In the genomic region with DNA sequence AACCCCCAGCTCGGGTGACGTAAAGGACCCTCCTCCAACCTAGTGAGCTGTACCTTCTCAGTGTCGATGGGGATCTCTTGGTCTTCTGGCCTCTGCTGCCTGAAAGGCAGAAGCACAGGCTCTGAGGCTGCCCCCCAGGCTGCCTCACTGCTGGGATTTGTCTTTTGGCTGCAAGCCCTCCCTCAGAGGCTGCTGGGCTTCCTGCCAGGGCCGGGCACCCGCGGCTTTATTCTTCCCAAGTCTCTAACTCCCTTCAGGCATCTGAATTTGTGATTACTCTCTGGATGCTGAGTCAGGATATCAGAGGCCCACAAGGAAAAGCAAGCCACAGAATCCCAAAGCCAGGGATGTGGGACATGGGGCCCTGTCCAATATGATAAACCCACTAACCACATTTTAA, we compare ENCODE assay signal across 9 mouse cellular contexts. TPM values are rescaled to one million over a fixed set of nuclear protein-coding genes. Genes with fewer than 3 reads are reported as not detected.
DNase-seq lines count a peak whose midpoint lies in the region; ATAC-seq and TF ChIP-seq lines count a peak whose summit lies in the region.
"Had no signal": no experiment of that assay in that cellular context is flagged by ENCODE, and none has a peak within 500 bp of the region (broad histone marks: within the 10 kb centered on the region; RNA-seq: fewer than 3 reads in every experiment).

No protein-coding gene starts in this region.

- H3K4me2 ChIP-seq in lung, embryonic 14.5 days: no peak overlapping the region
- no peak overlapping the region for H3K4me2 ChIP-seq in forebrain, embryonic 14.5 days (ENCODE audit: low read length)
- H3K4me2 ChIP-seq in myocyte (ENCODE audit: low read depth): peak overlapping the region; percentile 7

- peak; percentile 61; the same call in 1 of the 2 replicates for ATAC-seq in lung, embryonic 14.5 days (ENCODE audit: insufficient read depth)
- ATAC-seq in forebrain, embryonic 14.5 days: peak; percentile 73

- peaks cover 46% of the 10 kb centered on the region for H3K27me3 ChIP-seq in lung, embryonic 14.5 days (ENCODE audit: insufficient read depth, low read length)
- peaks cover 32% of the 10 kb centered on the region for H3K27me3 ChIP-seq in forebrain, embryonic 14.5 days (replicated peaks; ENCODE audit: control insufficient read depth, insufficient read depth, low read length)
- H3K27me3 ChIP-seq in myocyte (ENCODE audit: control insufficient read depth, insufficient read depth, insufficient read length): peaks cover 19% of the 10 kb centered on the region

- no peak overlapping the region for H3ac ChIP-seq in myocyte (ENCODE audit: control insufficient read depth, insufficient read length)

- no peak for TF ChIP-seq CTCF in lung, embryonic 14.5 days (IDR thresholded peaks at IDR 0.05; ENCODE audit: low read depth)
- TF ChIP-seq CTCF in brain, embryonic 14.5 days (IDR thresholded peaks at IDR 0.05; ENCODE audit: borderline replicate concordance, extremely low read depth, insufficient read depth, insufficient read length): no peak

- no peaks in the 10 kb centered on the region for H3K9me3 ChIP-seq in lung, embryonic 14.5 days (ENCODE audit: low read depth, low read length)
- H3K9me3 ChIP-seq in forebrain, embryonic 14.5 days (replicated peaks; ENCODE audit: control insufficient read depth, low read length): no peaks in the 10 kb centered on the region

- DNase-seq in lung, embryonic 14.5 days: peak; percentile 89
- DNase-seq in lung, postnatal 25 days (ENCODE audit: low spot score): no peak
- DNase-seq in brain, embryonic 14.5 days (ENCODE audit: low read depth): peak; percentile 94
- DNase-seq in forebrain, embryonic 14.5 days (ENCODE audit: low spot score): peak; percentile 88
- peak; percentile 76 to 81 for DNase-seq in layer of hippocampus, adult 18-20 months (ENCODE audit: low spot score in 2 of 2)
- DNase-seq in T-cell, adult 2 months (ENCODE audit: low spot score): no peak

- no peak overlapping the region for H3K9ac ChIP-seq in lung, embryonic 14.5 days
- no peak overlapping the region for H3K9ac ChIP-seq in forebrain, embryonic 14.5 days (ENCODE audit: low read length)

- H3K27ac ChIP-seq in lung, embryonic 14.5 days (ENCODE audit: low read depth): no peak overlapping the region
- peak overlapping the region; percentile 39; the same call in 1 of the 2 replicates for H3K27ac ChIP-seq in forebrain, embryonic 14.5 days (ENCODE audit: low read depth, low read length)

- WGBS in lung, embryonic 14.5 days: 23% methylated on average over 6 of the region's 6 CpGs
- 19% methylated on average over 6 of the region's 6 CpGs for WGBS in forebrain, embryonic 14.5 days

- H3K4me1 ChIP-seq in lung, embryonic 14.5 days (ENCODE audit: insufficient read depth): peaks cover 8% of the 10 kb centered on the region; the same call in 1 of the 2 replicates
- H3K4me1 ChIP-seq in forebrain, embryonic 14.5 days (ENCODE audit: control insufficient read depth, insufficient read depth, low read length): peaks cover 17% of the 10 kb centered on the region

- no peak overlapping the region for H3K4me3 ChIP-seq in lung, embryonic 14.5 days (ENCODE audit: low read depth, low read length)
- H3K4me3 ChIP-seq in forebrain, embryonic 14.5 days (ENCODE audit: low read depth, low read length): no peak overlapping the region
- H3K4me3 ChIP-seq in myocyte: no peak overlapping the region

- no peaks in the 10 kb centered on the region for H3K36me3 ChIP-seq in lung, embryonic 14.5 days (ENCODE audit: insufficient read depth)
- no peaks in the 10 kb centered on the region for H3K36me3 ChIP-seq in forebrain, embryonic 14.5 days (ENCODE audit: control insufficient read depth, insufficient read depth, low read length)
- H3K36me3 ChIP-seq in myocyte (ENCODE audit: control insufficient read depth, insufficient read depth): no peaks in the 10 kb centered on the region

- H3K79me2 ChIP-seq in myocyte (ENCODE audit: control insufficient read depth, insufficient read depth): no peaks in the 10 kb centered on the region

- no peak for TF ChIP-seq POLR2A in brain, embryonic 14.5 days (IDR thresholded peaks at IDR 0.05; ENCODE audit: borderline replicate concordance, extremely low read depth, insufficient read depth, insufficient read length, poor library complexity, severe bottlenecking)
- no peak for TF ChIP-seq POLR2A in myocyte (IDR thresholded peaks at IDR 0.05; ENCODE audit: insufficient read length, low read depth)

TF ChIP-seq in myocyte, 11 proteins besides CTCF, POLR2A, EP300 and RAD21:
- TF ChIP-seq SRF (IDR thresholded peaks at IDR 0.05; ENCODE audit: control insufficient read depth, insufficient read length, low read depth) (no peak), TCF3 (IDR thresholded peaks at IDR 0.05; ENCODE audit: insufficient read length, low read depth) (no peak), E2F4 (IDR thresholded peaks at IDR 0.05; ENCODE audit: insufficient read depth) (no peak), MAX (IDR thresholded peaks at IDR 0.05; ENCODE audit: low read depth) (no peak), MYOD1 (IDR thresholded peaks at IDR 0.05; ENCODE audit: control insufficient read depth in 1 of 3, insufficient read length in 2 of 3, low read depth in 2 of 3) (no peak), CEBPB (IDR thresholded peaks at IDR 0.05; ENCODE audit: insufficient read depth, poor library complexity, severe bottlenecking) (no peak), USF1 (IDR thresholded peaks at IDR 0.05; ENCODE audit: low read depth) (no peak), POLR2AphosphoS2 (IDR thresholded peaks at IDR 0.05; ENCODE audit: insufficient read length, low read depth) (no peak), TCF12 (IDR thresholded peaks at IDR 0.05; ENCODE audit: insufficient read depth, poor library complexity, severe bottlenecking) (no peak)

RNA-seq across cellular contexts. Expression of a gene that starts 6.7 kb away (rescaled TPM):
- polyA plus RNA-seq in lung, embryonic 14.5 days (2014; fragmentation: Nextera tagmentation; extraction: Ambion mirVana): 0.89 and 1.2 TPM in 2 replicates
- polyA plus RNA-seq in brain, embryonic 14.5 days (2012; rRNA removed): 1.4 and 1.7 TPM in 2 replicates
- 0.78 and 1.2 TPM in 2 replicates for polyA plus RNA-seq in forebrain, embryonic 14.5 days (2014; fragmentation: Nextera tagmentation; extraction: Ambion mirVana)
- total RNA-seq in layer of hippocampus, adult 18-20 months (2021): 1 to 10 TPM; 1.6 to 2.2 TPM
- not detected for polyA plus RNA-seq in myocyte (2012; fragmentation: generic; extraction: Trizol)

RNA-seq across cellular contexts. Expression of a gene that starts 16.6 kb away (rescaled TPM):
- polyA plus RNA-seq in lung, embryonic 14.5 days (2014; fragmentation: Nextera tagmentation; extraction: Ambion mirVana): not detected in 2 replicates
- polyA plus RNA-seq in brain, embryonic 14.5 days (2012; rRNA removed): 0.48 and 0.68 TPM in 2 replicates
- not detected in 2 replicates for polyA plus RNA-seq in forebrain, embryonic 14.5 days (2014; fragmentation: Nextera tagmentation; extraction: Ambion mirVana)
- total RNA-seq in layer of hippocampus, adult 18-20 months (2021): 1 to 10 TPM in 1 of 2 experiments, under 1 TPM in 1; 0.99 to 1.6 TPM
- polyA plus RNA-seq in myocyte (2012; fragmentation: generic; extraction: Trizol): 0.04 TPM
- total RNA-seq: adrenal gland, postnatal 4 days had no signal
- polyA plus RNA-seq: large intestine, adult 2 months had no signal

RNA-seq across cellular contexts. Expression of a gene that starts 30.8 kb away (rescaled TPM):
- 2.5 and 2.8 TPM in 2 replicates for polyA plus RNA-seq in lung, embryonic 14.5 days (2014; fragmentation: Nextera tagmentation; extraction: Ambion mirVana)
- 16.1 and 28.6 TPM in 2 replicates for polyA plus RNA-seq in brain, embryonic 14.5 days (2012; rRNA removed)
- 1.2 and 3.2 TPM in 2 replicates for polyA plus RNA-seq in forebrain, embryonic 14.5 days (2014; fragmentation: Nextera tagmentation; extraction: Ambion mirVana)
- total RNA-seq in layer of hippocampus, adult 18-20 months (2021): 100 to 1,000 TPM; 132 to 148 TPM
- polyA plus RNA-seq in myocyte (2012; fragmentation: generic; extraction: Trizol): 15.6 TPM

Comparison
In these comparisons a context has a peak if more than half of its experiments do, and no peak if none do; other contexts are left out.
1. DNase-seq: peak in lung, embryonic 14.5 days (single experiment), brain, embryonic 14.5 days (single experiment), forebrain, embryonic 14.5 days (single experiment) and layer of hippocampus, adult 18-20 months (2 of 2); none in lung, postnatal 25 days (single experiment) and T-cell, adult 2 months (single experiment).